Mouse (Mus musculus): ENCODE results near the gene Ube2ql1. TPM values are rescaled to one million over a fixed set of nuclear protein-coding genes. Genes with fewer than 3 reads are reported as not detected.

Ube2ql1 gene
- polyA plus RNA-seq (2015; fragmentation: Nextera tagmentation; extraction: Ambion mirVana), result 0.12 and 0.14 TPM in 2 replicates

DNA sequence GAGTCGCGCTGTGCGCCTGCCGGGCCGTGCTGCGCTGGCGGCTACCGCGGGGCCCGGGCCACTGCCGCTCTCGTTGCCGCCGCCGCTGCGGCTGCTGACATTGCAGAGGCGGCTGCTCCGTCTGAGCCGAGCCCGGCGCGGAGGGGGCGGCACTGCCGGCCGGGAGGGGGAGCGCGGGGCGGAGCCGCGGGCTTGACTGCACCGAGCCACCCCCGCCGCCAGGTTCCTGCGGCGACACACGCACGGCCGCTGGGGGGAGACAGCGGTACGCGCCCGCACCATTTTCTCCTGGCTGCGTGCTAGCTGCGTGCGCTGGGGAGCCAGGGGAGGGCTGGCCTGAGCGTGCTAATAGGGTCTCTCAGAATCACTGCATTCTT, at the start of gene Ube2ql1:
TSS of gene Ube2ql1 (minus strand) at position 131 of the 377 bp plus-strand sequence.
- TF ChIP-seq CTCF (IDR thresholded peaks at IDR 0.05) (peak; percentile 82), EP300 (IDR thresholded peaks at IDR 0.05) (no peak)
- H3K4me1 ChIP-seq (ENCODE audit: insufficient read depth, low read depth, low read length), result no peaks in the 10 kb centered on the region
- DNase-seq (ENCODE audit: low spot score) (peak; percentile 82), ATAC-seq (peak; percentile 95)
- no peaks in the 10 kb centered on the region for H3K9me3 ChIP-seq (ENCODE audit: low read length)
- peak within 1 kb of the TSS; percentile 55 for H3K4me3 ChIP-seq (ENCODE audit: low read depth, low read length)
- no peak within 1 kb of the TSS for H3K9ac ChIP-seq (replicated peaks; ENCODE audit: low read depth)
- peak within 1 kb of the TSS; percentile 99 for H3K4me2 ChIP-seq (replicated peaks; ENCODE audit: low read depth, low read length)
- H3K27ac ChIP-seq (ENCODE audit: low read length), result no peak within 1 kb of the TSS
- peaks cover 29% of the 10 kb centered on the region for H3K27me3 ChIP-seq (replicated peaks; ENCODE audit: insufficient read depth, low read length)
- H3K36me3 ChIP-seq (ENCODE audit: insufficient read depth, low read length), result no peaks in the 10 kb centered on the region
- WGBS, result under 1% methylated on average over 36 of the region's 46 CpGs

DNA sequence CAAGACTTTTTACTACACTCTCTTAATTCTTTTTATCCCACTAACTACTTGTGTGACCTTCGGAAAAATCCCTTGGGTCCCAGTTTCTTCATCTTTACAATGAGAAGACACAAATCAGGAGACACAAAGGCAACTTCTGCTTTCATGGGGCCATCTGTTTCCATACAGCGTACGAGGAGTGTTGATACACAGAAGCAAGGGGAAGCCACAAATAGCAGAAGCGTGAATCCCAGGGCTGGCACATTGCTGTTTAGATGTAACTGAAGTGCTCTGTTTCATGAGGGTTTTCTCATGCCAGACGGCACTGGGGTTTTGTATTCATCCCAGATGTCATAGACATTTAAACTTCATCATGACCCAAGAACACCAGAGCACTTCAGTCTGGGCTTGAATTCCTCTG, 49.0 kb upstream of the Ube2ql1 start:
- Histone ChIP-seq H3K9ac (replicated peaks; ENCODE audit: low read depth) (no peak overlapping the region), H3K4me2 (replicated peaks; ENCODE audit: low read depth, low read length) (no peak overlapping the region), H3K27me3 (replicated peaks; ENCODE audit: insufficient read depth, low read length) (no peaks in the 10 kb centered on the region), H3K4me1 (ENCODE audit: insufficient read depth, low read depth, low read length) (no peaks in the 10 kb centered on the region), H3K27ac (ENCODE audit: low read length) (no peak overlapping the region), H3K9me3 (ENCODE audit: low read length) (no peaks in the 10 kb centered on the region), H3K4me3 (ENCODE audit: low read depth, low read length) (no peak overlapping the region), H3K36me3 (ENCODE audit: insufficient read depth, low read length) (no peaks in the 10 kb centered on the region)
- TF ChIP-seq CTCF (IDR thresholded peaks at IDR 0.05), result no peak
- DNase-seq (ENCODE audit: low spot score) (no peak), ATAC-seq (no peak)
- WGBS, result 80% methylated on average over 5 of the region's 5 CpGs

DNA sequence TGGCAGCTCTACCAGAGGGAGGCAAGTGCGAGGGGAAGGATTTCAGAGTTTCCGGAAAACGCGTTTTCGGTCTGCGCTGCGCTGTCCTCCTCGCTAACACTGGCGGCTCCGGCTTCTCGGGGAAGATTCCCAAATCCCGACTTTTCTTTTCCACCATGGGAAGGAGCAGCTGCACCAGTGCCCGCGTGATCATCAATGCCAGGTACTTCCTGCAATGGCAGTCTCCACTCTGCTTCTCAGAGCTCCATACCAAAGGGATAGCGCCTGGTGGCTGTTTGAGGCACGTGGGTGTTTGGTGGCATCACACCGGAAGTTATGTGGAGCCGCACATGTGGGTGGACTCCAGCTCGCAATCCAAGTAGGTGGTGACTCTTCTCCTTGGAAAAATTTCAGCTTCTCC, 38.5 kb upstream of the Ube2ql1 start:
- DNase-seq (ENCODE audit: low spot score), result no peak

DNA sequence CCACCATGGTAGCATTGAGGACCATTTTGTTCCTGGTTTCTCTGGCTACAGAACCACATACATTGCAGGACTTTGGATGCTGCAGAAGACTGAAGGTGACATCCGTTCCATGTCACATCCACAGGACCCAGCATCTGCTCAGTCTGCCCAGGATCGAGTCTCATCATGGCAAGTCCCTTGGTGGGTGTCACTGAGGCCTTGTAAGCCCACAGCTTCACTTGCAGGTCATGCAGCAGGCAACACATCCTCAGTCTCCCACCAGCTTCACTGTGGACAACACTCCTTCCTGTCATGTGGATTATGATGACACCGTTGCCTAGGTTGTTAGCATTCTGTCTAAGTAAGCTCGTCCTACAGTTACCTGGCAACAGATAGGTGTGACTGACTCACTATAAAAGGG, 32.7 kb upstream of the Ube2ql1 start:
- H3K27me3 ChIP-seq (replicated peaks; ENCODE audit: insufficient read depth, low read length), result no peaks in the 10 kb centered on the region
- no peaks in the 10 kb centered on the region for H3K36me3 ChIP-seq (ENCODE audit: insufficient read depth, low read length)
- no peak overlapping the region for H3K9ac ChIP-seq (replicated peaks; ENCODE audit: low read depth)
- 71% methylated on average over 4 of the region's 4 CpGs for WGBS
- H3K4me1 ChIP-seq (ENCODE audit: insufficient read depth, low read depth, low read length), result no peaks in the 10 kb centered on the region
- H3K4me2 ChIP-seq (replicated peaks; ENCODE audit: low read depth, low read length), result no peak overlapping the region
- H3K4me3 ChIP-seq (ENCODE audit: low read depth, low read length), result no peak overlapping the region
- ATAC-seq, result no peak
- H3K27ac ChIP-seq (ENCODE audit: low read length), result no peak overlapping the region
- TF ChIP-seq EP300 (IDR thresholded peaks at IDR 0.05) (no peak), CTCF (IDR thresholded peaks at IDR 0.05) (no peak)
- no peak for DNase-seq (ENCODE audit: low spot score)
- no peaks in the 10 kb centered on the region for H3K9me3 ChIP-seq (ENCODE audit: low read length)

More for the DNA sequence above, 38.5 kb upstream of the Ube2ql1 start:
- Histone ChIP-seq H3K4me1 (ENCODE audit: insufficient read depth, low read depth, low read length) (no peaks in the 10 kb centered on the region), H3K27ac (ENCODE audit: low read length) (no peak overlapping the region), H3K27me3 (replicated peaks; ENCODE audit: insufficient read depth, low read length) (no peaks in the 10 kb centered on the region), H3K9me3 (ENCODE audit: low read length) (no peaks in the 10 kb centered on the region), H3K4me2 (replicated peaks; ENCODE audit: low read depth, low read length) (no peak overlapping the region), H3K4me3 (ENCODE audit: low read depth, low read length) (no peak overlapping the region), H3K36me3 (ENCODE audit: insufficient read depth, low read length) (no peaks in the 10 kb centered on the region), H3K9ac (replicated peaks; ENCODE audit: low read depth) (no peak overlapping the region)
- WGBS, result 87% methylated on average over 19 of the region's 19 CpGs
- no peak for ATAC-seq
- TF ChIP-seq EP300 (IDR thresholded peaks at IDR 0.05) (no peak), CTCF (IDR thresholded peaks at IDR 0.05) (no peak)

DNA sequence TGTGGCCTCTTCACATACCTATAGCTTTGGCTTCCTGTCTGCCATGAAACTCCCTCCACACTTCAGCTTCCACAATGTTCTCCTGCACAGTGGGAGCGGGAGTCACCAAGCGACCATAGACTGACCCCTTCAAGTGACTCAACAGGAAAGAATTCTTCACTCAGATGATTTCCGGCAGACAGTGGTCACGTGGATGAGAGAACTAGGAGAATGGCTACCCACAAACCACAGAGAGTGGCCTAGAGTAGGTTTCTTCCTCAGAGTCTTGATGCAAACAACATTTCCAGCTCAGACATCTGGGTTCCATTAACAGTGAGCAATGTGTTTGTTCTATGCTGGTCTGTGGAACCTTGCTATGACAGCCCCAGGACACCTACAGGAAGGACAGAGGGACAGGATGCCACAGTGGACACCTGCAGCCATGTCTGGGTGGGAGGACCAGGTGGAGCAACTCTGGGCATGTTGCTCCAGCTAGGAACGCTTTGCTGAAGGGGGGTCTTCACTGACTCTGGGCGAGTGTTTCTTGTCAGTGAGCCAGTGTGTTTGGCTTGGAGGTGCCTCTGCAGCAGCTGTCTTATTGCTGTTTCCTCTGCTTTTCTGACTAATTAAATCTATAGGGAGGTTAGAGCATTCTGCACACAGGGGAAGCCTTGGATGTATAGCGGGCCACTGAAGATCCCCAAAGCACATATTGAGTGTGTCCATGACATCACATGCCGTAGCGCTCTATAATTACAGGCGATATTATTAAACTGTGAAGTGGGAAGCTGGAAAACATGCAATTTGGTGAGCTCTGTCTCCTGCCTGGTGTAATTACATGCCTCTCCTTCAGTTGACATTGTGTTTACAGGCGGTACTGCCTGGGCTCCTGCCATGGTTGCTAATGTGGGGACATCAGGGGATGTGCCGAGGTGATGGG, 31.1 kb upstream of the Ube2ql1 start:
- Histone ChIP-seq H3K9ac (replicated peaks; ENCODE audit: low read depth) (no peak overlapping the region), H3K4me2 (replicated peaks; ENCODE audit: low read depth, low read length) (no peak overlapping the region), H3K36me3 (ENCODE audit: insufficient read depth, low read length) (no peaks in the 10 kb centered on the region), H3K4me3 (ENCODE audit: low read depth, low read length) (no peak overlapping the region), H3K27ac (ENCODE audit: low read length) (no peak overlapping the region), H3K27me3 (replicated peaks; ENCODE audit: insufficient read depth, low read length) (no peaks in the 10 kb centered on the region), H3K9me3 (ENCODE audit: low read length) (no peaks in the 10 kb centered on the region), H3K4me1 (ENCODE audit: insufficient read depth, low read depth, low read length) (no peaks in the 10 kb centered on the region)
- TF ChIP-seq CTCF (IDR thresholded peaks at IDR 0.05) (no peak), EP300 (IDR thresholded peaks at IDR 0.05) (no peak)
- ATAC-seq, result no peak
- 70% methylated on average over 12 of the region's 12 CpGs for WGBS
- DNase-seq (ENCODE audit: low spot score), result no peak

DNA sequence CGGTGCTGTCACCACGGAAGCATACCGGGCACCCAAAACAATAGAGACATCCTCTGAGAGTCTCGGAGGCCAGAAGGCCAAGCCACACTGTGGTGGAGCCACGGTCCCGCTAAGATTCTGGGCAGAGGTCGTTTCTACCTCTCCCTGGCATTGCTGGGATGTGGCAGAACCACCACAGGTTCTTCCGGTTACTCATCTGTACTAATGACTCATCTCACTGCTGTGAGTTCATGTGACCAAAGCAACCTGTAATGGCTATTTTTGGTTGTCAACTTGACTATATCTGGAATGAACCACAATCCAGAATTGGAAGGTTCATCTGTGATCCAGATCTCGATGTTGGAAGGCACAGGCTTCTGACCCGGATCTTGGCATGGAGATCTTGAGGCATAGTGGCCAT, 28.5 kb upstream of the Ube2ql1 start:
- Histone ChIP-seq H3K36me3 (ENCODE audit: insufficient read depth, low read length) (no peaks in the 10 kb centered on the region), H3K9me3 (ENCODE audit: low read length) (no peaks in the 10 kb centered on the region), H3K4me3 (ENCODE audit: low read depth, low read length) (no peak overlapping the region), H3K27ac (ENCODE audit: low read length) (no peak overlapping the region), H3K4me1 (ENCODE audit: insufficient read depth, low read depth, low read length) (no peaks in the 10 kb centered on the region), H3K27me3 (replicated peaks; ENCODE audit: insufficient read depth, low read length) (no peaks in the 10 kb centered on the region), H3K9ac (replicated peaks; ENCODE audit: low read depth) (no peak overlapping the region), H3K4me2 (replicated peaks; ENCODE audit: low read depth, low read length) (no peak overlapping the region)
- no peak for DNase-seq (ENCODE audit: low spot score)
- TF ChIP-seq CTCF (IDR thresholded peaks at IDR 0.05), result no peak
- TF ChIP-seq EP300 (IDR thresholded peaks at IDR 0.05), result no peak
- ATAC-seq, result no peak
- WGBS, result 87% methylated on average over 10 of the region's 10 CpGs
